ENCODE assay signal across 16 mouse cellular contexts in genomic region chr9:80022821-80023220, GRCm38 (mm10). TPM values are rescaled to one million over a fixed set of nuclear protein-coding genes. Genes with fewer than 3 reads are reported as not detected.
DNase-seq lines count a peak whose midpoint lies in the region; ATAC-seq lines count a peak whose summit lies in the region.
"Had no signal": no experiment of that assay in that cellular context is flagged by ENCODE, and none has a peak within 500 bp of the region (broad histone marks: within the 10 kb centered on the region; RNA-seq: fewer than 3 reads in every experiment).

No protein-coding gene starts in this region.

- H3K27ac ChIP-seq in heart, embryonic 11.5 days (ENCODE audit: low read depth, low read length), result peak overlapping the region; percentile 42
- H3K27ac ChIP-seq in lung, embryonic 15.5 days, result peak overlapping the region; percentile 52
- H3K27ac ChIP-seq: liver, embryonic 14.5 days; neural tube, embryonic 13.5 days had no signal

- H3K4me2 ChIP-seq in heart, embryonic 11.5 days, result no peak overlapping the region
- no peak overlapping the region for H3K4me2 ChIP-seq in lung, embryonic 15.5 days
- H3K4me2 ChIP-seq: neural tube, embryonic 13.5 days had no signal

- H3K4me3 ChIP-seq in heart, embryonic 11.5 days (ENCODE audit: low read depth, low read length), result no peak overlapping the region
- H3K4me3 ChIP-seq in lung, embryonic 15.5 days, result no peak overlapping the region
- H3K4me3 ChIP-seq: neural tube, embryonic 13.5 days had no signal

- no peaks in the 10 kb centered on the region for H3K27me3 ChIP-seq in heart, embryonic 11.5 days (ENCODE audit: control insufficient read depth, insufficient read depth, low read length)
- H3K27me3 ChIP-seq in lung, embryonic 15.5 days, result no peaks in the 10 kb centered on the region
- H3K27me3 ChIP-seq: neural tube, embryonic 13.5 days had no signal

- 46% methylated on average over 8 of the region's 8 CpGs for WGBS in heart, embryonic 11.5 days (ENCODE audit: insufficient replicate concordance)
- WGBS in lung, embryonic 15.5 days, result 37% methylated on average over 8 of the region's 8 CpGs

- H3K4me1 ChIP-seq in heart, embryonic 11.5 days (ENCODE audit: control insufficient read depth, insufficient read depth, low read length), result peaks cover 5% of the 10 kb centered on the region; the same call in 1 of the 2 replicates
- H3K4me1 ChIP-seq in lung, embryonic 15.5 days, result peaks cover 17% of the 10 kb centered on the region
- H3K4me1 ChIP-seq: neural tube, embryonic 13.5 days had no signal

- intact Hi-C loops in heart, postnatal 14 days (cut with DNase I), result no loop called here

- ATAC-seq in heart, embryonic 11.5 days (replicated peaks; ENCODE audit: insufficient number of reproducible peaks, low FRiP score, low TSS enrichment), result no peak
- peak; percentile 93 for ATAC-seq in lung, embryonic 15.5 days (ENCODE audit: borderline replicate concordance, extremely low read depth, low FRiP score, low TSS enrichment)
- no peak for ATAC-seq in erythroblast, adult 5-6 weeks (replicated peaks; ENCODE audit: low FRiP score, poor library complexity, severe bottlenecking)
- ATAC-seq: inflammation-experienced regulatory T-cells, adult 6 months; midbrain, embryonic 16.5 days had no signal

- H3K36me3 ChIP-seq in heart, embryonic 11.5 days (ENCODE audit: control insufficient read depth, insufficient read depth, low read length), result no peaks in the 10 kb centered on the region
- no peaks in the 10 kb centered on the region for H3K36me3 ChIP-seq in lung, embryonic 15.5 days
- H3K36me3 ChIP-seq: neural tube, embryonic 13.5 days had no signal

- H3K9ac ChIP-seq in heart, embryonic 11.5 days (ENCODE audit: low read depth, low read length), result peak overlapping the region; percentile 47; the same call in 1 of the 2 replicates
- no peak overlapping the region for H3K9ac ChIP-seq in lung, embryonic 15.5 days
- H3K9ac ChIP-seq: liver, embryonic 14.5 days; neural tube, embryonic 13.5 days had no signal

- no peaks in the 10 kb centered on the region for H3K9me3 ChIP-seq in heart, embryonic 11.5 days (replicated peaks; ENCODE audit: control insufficient read depth, low read length)
- H3K9me3 ChIP-seq in lung, embryonic 15.5 days, result no peaks in the 10 kb centered on the region
- H3K9me3 ChIP-seq: neural tube, embryonic 13.5 days had no signal

- DNase-seq in heart, postnatal 14 days, result no peak
- DNase-seq in lung, postnatal 25 days (ENCODE audit: low spot score), result no peak
- peak; percentile 52 for DNase-seq in adrenal gland, postnatal 14 days
- peak; percentile 28 for DNase-seq in lung, postnatal 14 days
- no peak for DNase-seq in retina, postnatal 1 day
- DNase-seq: cerebellum, postnatal 10 days; gastrocnemius, postnatal 36 days; kidney, postnatal 4 days; right cerebral cortex, postnatal 25 days had no signal

RNA-seq across cellular contexts. Expression of gene Filip1, which starts 10.2 kb away (rescaled TPM):
- 17.0 and 19.8 TPM in 2 replicates for polyA plus RNA-seq in heart, embryonic 11.5 days (2014; fragmentation: Nextera tagmentation; extraction: Ambion mirVana)
- total RNA-seq in heart, postnatal 14 days (2021), result 100 to 1,000 TPM; 117 to 120 TPM
- polyA plus RNA-seq in lung, embryonic 15.5 days (2015; fragmentation: Nextera tagmentation; extraction: Ambion mirVana), result 13.3 and 14.5 TPM in 2 replicates
- total RNA-seq in adrenal gland, postnatal 14 days (2021), result 51.9 and 57.7 TPM in 2 replicates
- total RNA-seq in erythroblast, adult 5-6 weeks (2015; ENCODE audit: low replicate concordance), result 0.38 and 0.63 TPM in 2 replicates
- total RNA-seq in erythroblast, adult 5-6 weeks (2017; ENCODE audit: low replicate concordance), result 0.70 TPM in 1 of 2 replicates, not detected in the other

RNA-seq across cellular contexts. Expression of gene Senp6, which starts 43.9 kb away (rescaled TPM):
- polyA plus RNA-seq in heart, embryonic 11.5 days (2014; fragmentation: Nextera tagmentation; extraction: Ambion mirVana), result 45.3 and 52.6 TPM in 2 replicates
- total RNA-seq in heart, postnatal 14 days (2021), result 10 to 100 TPM; 70.6 to 72.0 TPM
- polyA plus RNA-seq in lung, embryonic 15.5 days (2015; fragmentation: Nextera tagmentation; extraction: Ambion mirVana), result 50.0 and 50.6 TPM in 2 replicates
- 110 and 114 TPM in 2 replicates for total RNA-seq in adrenal gland, postnatal 14 days (2021)
- total RNA-seq in erythroblast, adult 5-6 weeks (2015; ENCODE audit: low replicate concordance), result 40.2 and 63.5 TPM in 2 replicates
- total RNA-seq in erythroblast, adult 5-6 weeks (2017; ENCODE audit: low replicate concordance), result 39.6 and 50.7 TPM in 2 replicates

Comparison
In these comparisons a context has a peak if more than half of its experiments do, and no peak if none do; other contexts are left out.
1. DNase-seq: peak in adrenal gland, postnatal 14 days (single experiment) and lung, postnatal 14 days (single experiment); none in heart, postnatal 14 days (0 of 2), lung, postnatal 25 days (single experiment) and retina, postnatal 1 day (single experiment).
2. RNA of gene Filip1, which starts 10.2 kb away (total RNA-seq): 117 to 120 TPM in heart, postnatal 14 days and 51.9 to 57.7 TPM in adrenal gland, postnatal 14 days; 0.38 to 0.70 TPM in erythroblast, adult 5-6 weeks; every median in the first group is over 10 times any median in the second.